Mouse (Mus musculus) lung, adult 2 months (tissue): ENCODE measurements around the gene Slc7a5.

Experiments used
- CTCF ChIP-seq: fragments of 200-500 bp; IDR thresholded peaks from 2 replicates; pipeline ENCODE4 v1.5.1; 2011; ENCODE audit warnings: mild to moderate bottlenecking, low read length, control low read depth; ENCODE audit not compliant: insufficient read depth
- POLR2A ChIP-seq: fragments of 200-500 bp; IDR thresholded peaks from 2 replicates; pipeline ENCODE4 v1.6.1; 2011; ENCODE audit warnings: low read depth, mild to moderate bottlenecking, control low read depth, low read length, borderline replicate concordance; ENCODE audit errors: extremely low read depth

GRCm38 (mm10) chr8:121926266-121926665, 18.8 kb upstream of the Slc7a5 start:
- TF ChIP-seq CTCF (no peak), POLR2A (no peak)
